Comparison of ENCODE assay signal across 17 mouse cellular contexts in the genomic region with DNA sequence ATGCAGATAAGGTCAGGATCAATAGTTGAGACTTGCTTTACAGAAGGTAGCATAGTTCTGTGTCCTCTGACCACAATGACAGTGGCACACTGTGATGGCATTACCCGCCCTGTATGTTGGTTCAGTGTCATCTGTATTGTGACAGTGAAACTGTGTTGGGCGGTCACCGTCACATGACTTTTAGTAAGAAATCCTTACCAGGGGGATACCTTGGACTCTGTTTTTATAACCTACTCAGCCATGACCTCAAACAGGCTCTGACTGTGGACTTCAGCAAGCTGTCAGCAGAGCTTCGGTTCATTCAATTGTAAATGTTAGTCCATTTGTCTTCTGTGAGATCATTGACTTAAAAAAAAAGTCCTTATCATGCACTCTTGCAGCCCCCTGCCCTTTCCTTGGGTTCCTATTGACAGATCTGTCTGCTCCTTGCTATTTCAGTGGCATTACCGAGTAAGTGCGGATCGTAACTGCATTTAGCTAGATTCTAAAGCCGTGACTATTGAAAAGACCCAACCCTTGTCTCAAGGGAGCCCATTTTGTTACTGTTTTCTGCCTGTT.
"Had no signal": no experiment of that assay in that cellular context is flagged by ENCODE, and none has a peak within 500 bp of the region (broad histone marks: within the 10 kb centered on the region; RNA-seq: fewer than 3 reads in every experiment).

No protein-coding gene starts in this region.

- H3K36me3 ChIP-seq: intestine, embryonic 15.5 days; limb, embryonic 13.5 days; liver, embryonic 13.5 days; midbrain, embryonic 12.5 days; stomach, embryonic 15.5 days had no signal

- H3K27me3 ChIP-seq: intestine, embryonic 15.5 days; limb, embryonic 13.5 days; liver, embryonic 13.5 days; midbrain, embryonic 12.5 days; stomach, embryonic 15.5 days had no signal

- H3K4me1 ChIP-seq: liver, embryonic 13.5 days; megakaryocyte, embryonic 14.5 days had no signal

- H3K9me3 ChIP-seq: intestine, embryonic 15.5 days; limb, embryonic 13.5 days; liver, embryonic 13.5 days; midbrain, embryonic 12.5 days; stomach, embryonic 15.5 days had no signal

- H3K4me3 ChIP-seq: intestine, embryonic 15.5 days; layer of hippocampus, adult 2 months; limb, embryonic 13.5 days; liver, embryonic 13.5 days; megakaryocyte, embryonic 14.5 days; midbrain, embryonic 12.5 days; stomach, embryonic 15.5 days had no signal

- H3K27ac ChIP-seq: intestine, embryonic 15.5 days; limb, embryonic 13.5 days; liver, embryonic 13.5 days; macrophage; midbrain, embryonic 12.5 days; stomach, embryonic 15.5 days had no signal

- H3K9ac ChIP-seq: intestine, embryonic 15.5 days; limb, embryonic 13.5 days; liver, embryonic 13.5 days; midbrain, embryonic 12.5 days; stomach, embryonic 15.5 days had no signal

- DNase-seq: kidney, adult 9 months; kidney, postnatal 4 days; left cerebral cortex, postnatal 4 days; liver, embryonic 13.5 days; lung, adult 2 months; right cerebral cortex, postnatal 14 days; thymus, adult 2 months; thymus, postnatal 25 days had no signal

- ATAC-seq: intestine, embryonic 15.5 days; lung, postnatal 0 days; midbrain, embryonic 16.5 days had no signal

- H3K4me2 ChIP-seq: intestine, embryonic 15.5 days; limb, embryonic 13.5 days; liver, embryonic 13.5 days; midbrain, embryonic 12.5 days; stomach, embryonic 15.5 days had no signal
